Mouse (Mus musculus): ENCODE data around the gene Scube3.

The Scube3 gene

DNA sequence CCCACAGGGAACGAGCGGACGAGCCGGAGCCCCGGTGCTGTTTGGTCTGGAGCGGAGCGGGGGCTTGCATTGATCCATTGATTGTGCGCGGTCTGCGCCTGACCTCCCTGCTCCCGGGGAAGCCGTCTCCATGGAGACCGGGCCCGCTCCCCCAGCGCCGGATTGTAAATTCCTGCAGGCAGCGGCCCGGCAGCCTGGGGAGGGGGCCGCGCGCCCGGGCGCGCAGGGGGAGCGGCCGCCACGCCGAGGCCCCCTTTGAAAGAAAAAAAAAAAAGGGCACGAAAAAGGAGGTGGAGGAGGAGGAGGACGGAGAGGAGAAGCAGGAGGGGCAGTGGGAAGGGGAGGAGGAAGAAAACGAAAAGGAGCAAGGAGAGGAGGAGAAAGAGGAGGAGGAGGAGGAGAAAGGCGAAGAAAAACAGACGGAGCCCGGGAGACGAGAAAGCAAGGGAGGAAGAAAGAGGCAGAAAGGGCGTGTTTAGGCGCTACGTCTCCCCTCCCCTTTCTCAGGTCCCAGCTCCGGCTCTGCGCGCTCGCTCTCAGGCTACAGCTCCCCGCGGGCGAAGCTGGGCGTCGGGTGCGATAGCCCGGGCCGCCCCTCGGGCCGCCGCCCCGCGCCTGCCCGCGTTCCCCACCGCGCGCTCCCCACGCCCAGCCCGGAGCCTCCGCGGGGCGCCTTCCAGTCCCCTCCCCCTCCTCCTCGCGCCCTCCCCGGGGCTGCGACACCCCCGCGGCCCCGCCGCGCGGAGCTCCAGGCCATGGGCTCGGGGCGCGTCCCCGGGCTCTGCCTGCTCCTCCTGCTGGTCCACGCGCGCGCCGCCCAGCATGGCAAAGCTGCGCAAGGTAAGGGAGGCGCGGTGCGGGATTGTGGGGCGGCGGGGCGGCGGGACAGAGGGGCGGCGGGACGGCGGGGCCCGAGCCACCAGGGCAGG, at the start of gene Scube3:
Scube3 (plus strand) TSS at position 371 of the 929 bp plus-strand sequence.
- DNase-seq (ENCODE audit: low spot score in 2 of 2), result peak in 1 of 2 experiments; percentile 24

DNA sequence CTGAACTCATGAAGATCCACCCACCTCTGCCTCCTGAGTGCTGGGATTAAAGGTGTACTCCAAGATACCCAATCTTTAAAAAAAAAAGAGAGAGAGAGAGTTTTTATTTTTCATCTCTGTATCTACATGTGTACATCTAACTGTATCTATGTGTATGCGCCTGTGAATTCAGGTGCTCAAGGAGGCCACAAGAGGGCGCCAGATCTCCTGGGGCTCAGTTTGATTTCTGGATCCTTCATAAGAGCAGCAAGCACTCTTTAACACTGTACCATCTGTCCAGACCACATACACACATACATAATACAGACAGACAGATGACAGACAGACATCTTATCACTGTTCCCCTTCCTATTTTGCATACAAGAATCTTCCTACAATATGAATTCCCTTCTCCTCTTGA, 49.6 kb upstream of the Scube3 start:
- no peak for DNase-seq (ENCODE audit: low spot score in 2 of 2)

DNA sequence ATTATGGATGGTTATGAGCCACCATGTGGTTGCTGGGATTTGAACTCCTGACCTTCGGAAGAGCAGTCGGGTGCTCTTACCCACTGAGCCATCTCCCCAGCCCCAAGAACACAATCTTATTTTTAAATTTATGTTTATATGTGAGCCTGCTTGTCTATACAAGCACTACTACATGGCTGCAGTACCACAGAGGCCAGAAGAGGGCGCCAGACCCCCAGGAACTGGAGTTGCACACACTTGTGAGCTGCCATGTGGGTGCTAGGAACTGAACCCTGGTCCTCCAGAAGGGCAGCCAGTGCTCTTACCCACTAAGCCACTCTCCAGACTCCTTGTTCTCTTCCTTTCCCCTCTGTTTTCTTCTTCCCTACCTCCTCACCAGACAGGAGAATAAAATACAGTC, 48.1 kb upstream of the Scube3 start:
- no peak for DNase-seq (ENCODE audit: low spot score in 2 of 2)

DNA sequence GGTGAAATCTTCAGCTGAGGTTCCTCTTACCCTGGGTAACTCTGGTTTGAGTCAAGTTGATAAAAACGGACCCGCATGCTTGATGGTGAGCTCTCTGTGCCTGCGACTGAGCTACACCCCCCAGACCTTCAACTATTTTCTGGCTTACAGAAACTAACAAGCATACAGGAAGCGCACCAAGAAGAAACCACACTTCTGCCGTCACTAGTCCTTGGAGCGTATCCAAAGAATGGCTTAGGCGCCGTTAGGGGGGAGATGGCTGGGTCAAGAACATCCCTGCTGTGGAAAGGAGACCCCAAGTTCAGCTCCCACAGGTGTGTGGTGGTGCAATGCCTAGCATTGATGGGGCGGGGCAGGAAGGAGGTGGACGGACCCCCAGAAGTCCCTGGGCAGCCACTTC, 45.5 kb upstream of the Scube3 start:
- DNase-seq (ENCODE audit: low spot score in 2 of 2), result no peak

DNA sequence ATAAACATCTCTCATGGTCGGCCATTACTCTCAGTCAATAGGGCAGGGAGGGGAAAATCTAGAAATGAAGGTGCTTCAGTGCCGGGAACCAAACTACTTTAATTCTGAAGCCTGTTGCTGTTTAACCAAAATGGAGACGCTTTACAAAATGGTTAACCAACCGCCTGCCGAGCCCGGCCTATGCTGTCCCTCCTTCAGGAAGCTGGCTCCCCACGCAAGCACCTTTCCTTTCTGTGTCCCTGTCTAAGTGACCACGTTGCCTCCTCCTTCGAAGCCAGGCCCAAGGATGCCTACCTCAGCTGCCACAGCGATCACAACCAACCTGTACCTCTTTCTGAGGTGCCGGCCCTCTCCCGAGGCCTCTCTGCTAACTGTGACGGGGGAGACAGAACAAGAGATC, 44.6 kb upstream of the Scube3 start:
- no peak for DNase-seq (ENCODE audit: low spot score in 2 of 2)

DNA sequence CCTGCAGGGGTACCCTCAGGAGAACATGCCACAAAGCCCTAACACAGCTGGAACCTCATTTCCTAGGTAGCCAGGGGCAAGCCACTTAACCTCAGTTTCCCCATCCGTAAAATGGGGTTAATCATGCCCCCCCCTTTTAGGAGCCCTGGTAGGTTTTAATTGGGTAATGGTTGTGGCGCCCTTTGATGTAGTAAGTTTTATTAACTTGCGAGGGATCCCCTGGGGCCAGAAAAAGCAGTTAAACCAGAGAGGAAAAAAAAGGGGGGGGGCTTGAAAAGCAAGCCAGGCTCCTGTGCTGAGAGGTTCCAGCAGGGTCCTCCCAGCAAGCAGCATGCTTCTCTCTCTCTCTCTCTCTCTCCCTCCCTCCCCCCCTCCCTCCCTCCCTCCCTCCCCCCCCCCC, 42.9 kb upstream of the Scube3 start:
- no peak for DNase-seq (ENCODE audit: low spot score in 2 of 2)

DNA sequence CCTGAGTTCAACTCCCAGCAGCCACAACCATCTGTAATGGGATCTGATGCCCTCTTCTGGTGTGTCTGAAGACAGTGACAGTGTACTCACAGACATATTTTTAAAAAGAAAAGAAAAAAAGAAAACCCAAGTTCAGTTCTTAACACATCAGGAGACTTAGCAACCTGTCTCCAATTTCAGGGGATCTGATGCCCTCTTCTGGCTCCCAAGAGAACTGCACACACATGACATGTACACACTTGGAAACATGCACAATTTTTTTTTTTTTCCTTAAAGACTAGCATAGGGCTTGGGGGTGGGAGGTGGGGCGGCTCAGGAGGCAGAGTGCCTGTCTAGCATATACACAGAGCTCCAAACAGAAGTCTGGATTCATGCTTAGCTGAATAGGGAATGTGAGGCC, 41.3 kb upstream of the Scube3 start:
- no peak for DNase-seq (ENCODE audit: low spot score in 2 of 2)

DNA sequence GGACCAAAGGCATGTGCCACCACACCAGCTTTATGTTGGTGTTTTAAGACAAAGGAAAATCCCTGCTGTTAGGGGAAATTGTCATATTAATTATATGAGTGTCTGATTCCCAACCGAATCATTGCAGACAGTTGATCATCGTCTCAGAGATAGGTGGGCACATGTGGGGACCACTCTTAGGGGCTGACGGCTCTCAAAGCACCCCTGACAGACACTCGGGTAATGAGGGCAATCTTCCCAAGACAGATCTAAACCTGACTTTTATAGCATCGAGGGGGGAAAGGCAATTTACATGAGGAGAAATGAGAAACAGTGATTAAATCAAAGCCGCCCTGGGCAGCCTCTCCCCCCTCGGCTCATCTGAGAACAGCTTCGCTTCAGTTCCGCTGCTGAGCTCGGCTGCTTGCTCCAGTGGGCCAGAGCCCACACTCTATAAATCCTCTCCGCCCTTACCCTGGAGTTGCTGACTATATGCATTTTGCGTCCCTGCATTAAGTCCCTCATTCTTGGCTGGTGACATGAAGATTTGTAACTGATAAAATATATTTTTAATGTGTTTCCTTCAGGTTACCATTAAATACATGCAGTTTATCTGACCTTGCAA, 40.6 kb upstream of the Scube3 start:
- no peak for DNase-seq (ENCODE audit: low spot score in 2 of 2)

DNA sequence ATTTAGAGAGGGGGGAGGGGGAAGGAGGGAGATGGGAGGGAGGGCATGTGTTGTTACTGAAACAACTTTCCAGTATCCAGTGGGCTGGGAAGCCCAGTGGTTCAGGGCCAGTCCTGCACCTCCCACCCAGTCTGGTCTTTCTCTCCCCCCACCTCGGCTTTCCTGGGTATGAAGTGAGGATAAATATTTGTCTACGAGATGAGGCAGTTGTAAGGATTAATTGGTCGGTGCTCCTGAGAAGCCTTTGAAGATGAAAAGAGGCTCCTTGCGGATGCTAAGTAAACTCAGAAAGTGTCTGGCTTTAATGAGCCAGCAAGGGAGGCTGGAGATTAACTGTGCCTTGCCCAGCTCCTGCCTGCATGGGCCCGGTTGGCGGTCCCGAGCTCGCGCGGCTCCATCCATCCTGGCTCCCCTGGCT, 40.0 kb upstream of the Scube3 start:
- no peak for DNase-seq (ENCODE audit: low spot score in 2 of 2)

DNA sequence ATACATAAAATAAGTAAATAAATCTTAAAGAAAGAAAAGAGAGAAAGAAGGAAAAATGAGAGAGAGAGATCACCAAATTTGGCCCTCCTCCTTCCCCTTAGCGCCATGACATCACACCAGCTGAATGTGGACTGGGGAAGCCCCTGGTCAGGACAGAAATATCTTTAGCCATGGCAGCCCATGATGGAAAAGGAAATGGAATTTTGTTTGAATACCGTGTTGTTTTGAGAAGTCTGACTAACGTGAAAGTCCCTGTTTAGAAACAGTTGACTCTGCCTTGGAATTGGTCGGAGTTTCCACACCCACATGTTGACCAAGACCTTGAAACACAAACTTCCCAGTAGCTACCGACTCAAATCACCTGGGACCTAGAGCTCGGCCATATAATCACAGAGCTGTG, 37.5 kb upstream of the Scube3 start:
- DNase-seq (ENCODE audit: low spot score in 2 of 2), result no peak

DNA sequence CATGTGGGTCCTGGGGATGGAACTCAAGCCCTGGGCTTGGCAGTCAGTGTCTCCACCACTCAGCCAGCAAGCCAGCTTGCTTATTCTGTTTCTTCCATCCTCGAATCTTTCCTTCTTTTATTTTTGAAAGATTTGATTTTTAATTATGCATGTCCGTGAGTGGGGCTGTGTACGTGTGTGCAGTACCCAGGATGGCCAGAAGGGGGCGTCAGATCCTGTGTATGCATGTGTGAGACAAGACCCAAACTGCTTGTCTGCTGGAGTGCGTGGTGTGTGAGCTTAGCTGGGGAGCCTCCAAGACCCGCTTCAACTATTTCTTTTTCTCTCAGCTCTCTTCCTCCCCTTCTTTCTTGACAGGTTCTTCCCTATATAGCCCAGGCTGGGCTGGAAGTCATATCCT, 35.6 kb upstream of the Scube3 start:
- peak in 1 of 2 experiments; percentile 26 for DNase-seq (ENCODE audit: low spot score in 2 of 2)

DNA sequence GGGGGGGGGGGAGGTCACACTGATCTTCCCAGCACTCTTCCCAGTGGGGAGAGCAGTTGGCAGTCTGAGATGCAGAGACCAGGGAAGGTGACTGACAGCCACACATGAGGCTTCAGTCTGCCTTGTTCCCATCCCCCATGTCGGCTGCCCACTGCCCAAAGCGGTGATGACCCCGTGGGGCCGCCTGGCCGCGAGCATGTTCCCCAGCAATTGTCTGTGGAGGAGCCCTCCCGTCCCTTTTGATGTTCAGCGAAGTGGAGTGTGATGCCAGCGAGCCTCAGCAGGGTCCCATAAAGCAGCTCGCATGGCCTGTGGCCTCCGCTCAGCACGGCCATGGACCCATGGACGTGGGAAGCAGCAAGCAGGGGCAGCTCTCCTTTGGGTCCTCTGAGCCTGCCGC, 34.7 kb upstream of the Scube3 start:
- no peak for DNase-seq (ENCODE audit: low spot score in 2 of 2)

DNA sequence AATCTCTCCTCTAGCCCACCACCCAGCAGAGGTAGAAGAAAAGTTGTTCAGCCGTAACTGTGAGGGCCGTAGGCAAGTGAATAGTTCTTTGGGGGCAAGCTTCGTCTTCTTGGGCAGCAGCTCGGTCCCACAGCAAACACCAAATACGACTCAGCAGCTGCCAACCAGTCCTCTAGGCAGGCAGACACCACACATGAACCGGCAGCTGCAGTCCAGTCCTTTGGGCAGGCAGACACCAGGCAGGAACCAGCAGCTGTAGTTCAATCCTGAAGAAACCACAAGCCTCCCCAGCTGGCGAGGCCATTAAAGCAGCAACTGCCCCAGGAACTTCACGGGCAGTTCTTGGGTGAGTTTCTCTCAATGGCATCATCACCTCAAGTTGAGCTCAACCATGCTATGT, 29.7 kb upstream of the Scube3 start:
- DNase-seq (ENCODE audit: low spot score in 2 of 2), result no peak

DNA sequence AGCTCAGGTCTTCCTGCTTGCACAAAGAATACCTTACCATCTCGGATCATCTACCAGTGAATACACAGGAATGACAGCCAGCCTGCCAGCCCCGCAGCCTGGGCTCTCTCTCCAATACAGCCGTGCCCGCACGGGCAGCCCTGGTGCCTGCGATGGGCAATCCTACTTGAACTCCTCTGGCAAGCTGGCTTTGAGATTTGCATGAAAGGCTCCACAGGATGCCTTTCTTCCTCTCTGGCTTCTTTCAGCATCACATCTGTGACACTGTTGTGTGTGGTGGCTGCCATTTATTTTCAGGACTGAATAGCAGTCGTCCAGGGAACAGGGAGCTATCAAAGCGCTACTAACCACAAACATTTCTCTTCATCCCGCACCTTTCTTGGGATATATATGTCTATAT, 25.6 kb upstream of the Scube3 start:
- no peak for DNase-seq (ENCODE audit: low spot score in 2 of 2)

DNA sequence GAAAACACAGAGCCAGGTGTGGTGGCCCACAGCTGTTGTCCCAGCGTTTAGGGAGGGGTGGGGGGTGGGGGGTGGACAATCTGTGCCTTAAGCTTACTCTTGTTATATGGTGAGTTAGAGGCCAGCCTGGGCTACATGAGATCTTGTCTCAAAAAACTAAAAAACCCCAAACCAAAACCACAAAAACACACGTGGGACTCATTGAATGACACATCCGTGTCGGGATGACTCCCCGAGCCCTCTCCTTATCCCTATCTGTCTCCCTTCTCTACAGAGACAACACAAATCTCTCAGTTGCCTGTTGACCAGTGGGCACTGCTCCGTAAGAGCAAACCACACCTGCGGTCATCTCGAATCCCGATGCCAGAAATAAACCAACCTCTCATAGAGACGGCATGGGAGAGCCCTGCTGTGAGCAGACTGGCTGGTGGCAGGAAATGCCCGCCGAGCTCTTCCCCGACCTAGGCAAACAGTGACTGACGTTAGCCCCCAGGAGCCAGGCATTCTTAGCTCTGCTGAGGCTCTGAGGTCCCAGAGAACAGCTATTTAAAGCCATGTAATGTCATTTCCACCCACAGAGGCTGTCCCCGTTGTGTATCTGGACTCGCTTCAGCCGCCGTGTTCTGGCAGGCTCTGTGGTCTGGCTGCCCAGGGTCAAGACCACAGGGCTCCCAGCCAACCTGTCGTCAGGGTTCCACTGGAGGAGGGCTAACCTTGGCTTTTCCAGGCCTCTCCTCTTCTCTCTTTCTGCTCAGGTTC, 24.3 kb upstream of the Scube3 start:
- DNase-seq (ENCODE audit: low spot score in 2 of 2), result no peak

DNA sequence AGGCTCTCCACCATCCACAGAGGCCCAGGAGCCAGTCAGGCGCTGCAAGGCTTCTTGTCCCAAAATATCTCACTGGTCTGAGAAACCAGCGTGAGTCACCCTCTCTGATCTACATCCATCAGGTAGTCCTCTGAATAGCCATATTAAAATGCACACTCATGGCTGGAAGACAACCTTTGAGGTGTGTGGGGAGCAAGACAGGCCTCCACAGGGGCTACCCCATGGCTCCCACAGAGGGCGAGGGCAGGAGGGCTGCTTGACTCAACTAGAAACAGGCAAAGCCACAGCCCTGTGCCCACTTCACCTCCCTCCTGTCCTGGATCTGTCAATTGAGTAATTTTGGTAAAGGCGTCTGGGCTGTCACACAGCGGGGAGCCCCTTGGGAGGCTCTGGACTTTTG, 21.5 kb upstream of the Scube3 start:
- DNase-seq (ENCODE audit: low spot score in 2 of 2), result no peak

DNA sequence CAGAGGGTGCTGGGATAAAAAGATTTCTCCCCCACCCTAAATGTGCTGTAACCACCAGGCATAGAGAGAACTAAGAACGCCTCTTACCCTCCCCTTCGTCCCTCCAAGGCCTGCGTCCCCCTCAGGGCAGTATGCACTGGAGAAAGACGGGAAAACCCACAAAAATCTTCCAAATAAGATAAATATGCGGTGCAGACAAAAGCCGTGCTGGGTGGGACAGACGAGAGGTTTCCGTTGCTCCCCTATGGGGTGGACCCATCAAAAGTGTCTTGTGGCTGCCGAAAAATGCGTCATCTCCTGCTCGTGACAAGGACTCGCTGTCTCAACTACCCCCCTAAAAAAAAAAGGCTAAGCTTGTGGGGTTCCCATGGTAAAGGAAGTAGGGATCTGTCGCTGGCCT, 19.0 kb upstream of the Scube3 start:
- DNase-seq (ENCODE audit: low spot score in 2 of 2), result no peak

DNA sequence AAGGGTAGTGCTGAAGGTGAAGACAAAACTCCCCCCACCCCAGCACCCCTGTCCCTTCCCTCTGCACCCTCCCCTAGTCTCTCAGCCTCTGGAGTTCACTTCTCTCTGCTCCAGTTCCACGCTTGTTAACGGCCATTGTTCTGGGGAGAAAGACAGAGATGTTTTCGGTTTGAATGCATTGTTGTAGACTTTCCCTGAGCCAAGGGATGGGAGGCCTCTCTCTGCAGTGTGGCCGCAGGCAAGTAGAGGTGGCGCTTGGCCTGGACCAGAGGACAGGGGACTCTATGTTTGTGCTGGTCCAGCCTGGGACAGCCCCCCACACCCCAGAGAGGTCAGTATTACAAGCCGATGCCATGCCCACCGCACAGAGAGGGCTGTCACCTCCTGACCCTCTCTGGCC, 18.3 kb upstream of the Scube3 start:
- DNase-seq (ENCODE audit: low spot score in 2 of 2), result no peak

DNA sequence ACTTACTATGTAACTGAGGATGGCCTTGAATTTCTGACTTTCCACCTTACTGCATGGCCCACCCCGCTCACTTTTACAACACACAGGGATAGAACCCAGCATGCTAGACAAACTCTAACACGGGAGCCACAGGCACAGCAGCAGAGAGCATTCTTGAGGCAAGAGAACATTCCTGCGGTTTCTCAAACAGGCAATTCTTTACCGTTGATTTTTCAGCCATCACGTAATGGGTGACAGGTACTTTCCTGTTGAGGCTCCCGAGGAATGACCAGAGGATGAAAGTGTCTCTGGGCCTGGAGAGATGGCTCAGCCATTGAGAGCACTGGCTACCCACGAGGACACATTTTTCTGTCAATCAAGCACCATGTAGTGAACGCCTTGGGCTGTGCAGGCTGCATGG, 17.6 kb upstream of the Scube3 start:
- no peak for DNase-seq (ENCODE audit: low spot score in 2 of 2)

DNA sequence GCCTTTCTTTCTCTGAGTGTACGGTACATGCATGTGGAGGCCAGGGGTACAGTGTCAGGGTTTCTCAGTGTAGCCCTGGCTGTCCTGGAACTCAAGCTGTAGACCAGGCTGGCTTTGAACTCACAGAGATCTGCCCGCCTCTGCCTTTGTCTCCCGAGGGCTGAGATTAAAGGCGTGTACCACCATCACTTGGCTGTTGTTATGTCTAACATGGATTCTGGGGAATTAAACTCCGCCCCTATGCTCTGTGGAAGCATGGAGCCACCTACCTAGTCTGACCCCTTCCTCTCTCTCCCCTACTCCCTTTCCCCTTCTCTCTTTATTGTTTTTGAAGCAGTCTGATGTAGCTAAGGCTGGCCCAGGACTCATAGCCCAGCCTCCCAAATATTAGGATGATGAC, 12.1 kb upstream of the Scube3 start:
- DNase-seq (ENCODE audit: low spot score in 2 of 2), result no peak

DNA sequence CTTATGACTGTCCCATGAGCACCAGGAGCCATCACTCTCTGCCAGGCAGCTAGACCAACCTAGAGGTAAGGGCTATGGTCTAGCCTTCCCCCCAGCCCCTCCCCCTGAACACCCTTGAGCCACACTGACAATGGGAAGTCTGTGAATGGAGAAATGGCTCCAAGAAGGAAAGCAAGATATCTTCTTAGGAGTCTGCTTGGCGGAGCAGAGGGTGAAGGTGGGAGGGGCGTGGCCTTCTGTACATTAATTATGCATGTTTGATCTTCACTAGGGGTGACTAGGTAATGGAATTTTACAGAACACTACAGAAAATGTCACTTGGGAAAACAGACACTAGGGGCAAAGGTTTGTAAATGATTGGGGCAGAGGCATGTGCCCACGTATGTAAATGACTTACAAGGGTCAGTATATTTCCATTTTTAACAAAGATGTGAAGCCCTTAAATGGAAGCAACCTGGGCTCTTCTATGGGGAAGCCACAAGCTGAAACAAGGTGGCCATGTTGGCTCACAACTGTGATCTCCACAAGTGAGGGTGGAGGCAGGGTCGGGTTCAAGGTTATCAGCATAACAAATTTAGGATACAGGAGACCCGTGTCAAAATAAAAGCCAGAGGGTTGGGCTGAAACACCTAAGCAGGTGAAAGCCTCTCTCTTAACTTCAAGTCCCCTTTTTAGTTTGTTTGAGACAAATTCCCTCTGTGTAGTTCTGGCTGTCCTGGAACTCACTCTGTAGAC, 11.4 kb upstream of the Scube3 start:
- no peak for DNase-seq (ENCODE audit: low spot score in 2 of 2)

DNA sequence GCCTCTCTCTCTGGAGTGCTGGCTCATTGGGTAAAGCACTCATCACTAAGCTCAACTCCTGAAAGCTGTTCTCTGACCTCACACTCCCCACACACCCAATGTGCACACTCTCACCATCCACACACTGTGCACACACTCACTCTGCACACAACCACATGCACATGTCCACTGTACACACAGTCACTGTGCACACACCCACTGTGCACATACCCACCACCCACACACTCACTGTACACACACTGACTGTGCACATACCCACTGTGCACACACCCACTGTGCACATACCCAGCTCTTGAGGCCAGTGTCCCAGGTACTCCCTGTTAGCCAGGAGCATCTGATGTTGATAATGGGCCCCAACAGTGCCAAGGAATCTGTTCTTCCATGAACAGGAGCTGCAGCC, 10.8 kb upstream of the Scube3 start:
- DNase-seq (ENCODE audit: low spot score in 2 of 2), result no peak
